Mouse (Mus musculus): ENCODE data around the gene Coro7. TPM values are rescaled to one million over a fixed set of nuclear protein-coding genes. Genes with fewer than 3 reads are reported as not detected.

Coro7 gene
- polyA plus RNA-seq, 1 experiment from 2014 or later = 22.0 TPM

DNA sequence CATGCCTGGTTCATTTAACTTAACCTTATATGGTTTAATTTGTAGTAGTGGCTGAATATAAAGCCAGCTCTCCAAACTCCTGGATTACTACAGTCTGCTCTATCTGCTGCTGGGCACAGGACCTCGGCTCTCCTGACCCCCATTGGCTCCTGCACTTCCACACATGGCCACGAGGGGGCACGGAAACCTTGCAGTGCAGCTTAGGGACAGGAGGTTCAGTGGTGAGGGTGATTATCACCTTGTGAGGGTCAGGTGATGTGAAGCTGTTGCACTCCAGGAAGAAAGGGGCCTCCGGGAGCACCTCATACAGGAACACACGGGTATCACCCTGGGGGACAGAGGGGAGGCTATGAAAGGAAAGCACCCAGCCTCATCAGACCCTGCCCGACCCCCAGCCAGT lies 49.6 kb downstream of the Coro7 start:
- Histone ChIP-seq H3K27ac (no peak overlapping the region), H3K27me3 (no peaks in the 10 kb centered on the region), H3K4me3 (replicated peaks) (no peak overlapping the region), H3K4me2 (no peak overlapping the region), H3K4me1 (peaks cover 20% of the 10 kb centered on the region), H3K9ac (no peak overlapping the region), H3K36me3 (peaks cover 37% of the 10 kb centered on the region), H3K9me3 (replicated peaks) (no peaks in the 10 kb centered on the region)
- 26% methylated on average over 6 of the region's 6 CpGs for WGBS
- ATAC-seq (replicated peaks; ENCODE audit: low FRiP score) = 0 out of 2 replicates have a peak, but pooled peaks have one; percentile 35

DNA sequence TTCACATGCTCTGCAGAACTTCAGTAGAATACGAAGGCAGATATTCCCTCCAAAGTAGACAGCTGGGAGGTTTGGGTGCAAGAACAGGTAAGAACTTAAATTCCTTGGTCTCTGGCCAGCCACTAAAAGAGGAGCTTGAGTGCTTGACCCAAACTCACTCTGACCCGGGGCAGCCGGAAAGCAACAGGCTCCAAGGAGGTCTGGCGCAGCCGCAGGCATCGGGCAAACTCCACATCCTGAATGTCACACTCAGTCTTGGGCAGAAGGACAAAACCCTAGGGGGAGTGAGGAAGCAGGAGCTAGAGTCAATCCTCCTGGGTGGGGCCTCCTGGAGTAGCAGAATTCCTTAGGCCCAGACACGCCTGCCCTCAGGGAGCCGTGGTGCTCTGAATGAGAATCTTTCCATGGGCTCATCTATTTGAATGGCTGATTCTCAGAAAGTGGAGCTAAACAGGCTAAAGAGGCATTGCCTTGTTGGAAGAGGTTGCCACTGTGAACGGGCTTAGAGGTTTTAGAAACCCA lies 50.6 kb downstream of the Coro7 start:
- no peak for ATAC-seq (replicated peaks; ENCODE audit: low FRiP score)
- peaks cover 24% of the 10 kb centered on the region for H3K4me1 ChIP-seq
- 96% methylated on average over 9 of the region's 9 CpGs for WGBS
- no peak overlapping the region for H3K4me3 ChIP-seq (replicated peaks)
- H3K27me3 ChIP-seq = no peaks in the 10 kb centered on the region
- no peak overlapping the region for H3K4me2 ChIP-seq
- H3K9me3 ChIP-seq (replicated peaks) = no peaks in the 10 kb centered on the region
- no peak overlapping the region for H3K27ac ChIP-seq
- H3K36me3 ChIP-seq = peaks cover 27% of the 10 kb centered on the region
- no peak overlapping the region for H3K9ac ChIP-seq

DNA sequence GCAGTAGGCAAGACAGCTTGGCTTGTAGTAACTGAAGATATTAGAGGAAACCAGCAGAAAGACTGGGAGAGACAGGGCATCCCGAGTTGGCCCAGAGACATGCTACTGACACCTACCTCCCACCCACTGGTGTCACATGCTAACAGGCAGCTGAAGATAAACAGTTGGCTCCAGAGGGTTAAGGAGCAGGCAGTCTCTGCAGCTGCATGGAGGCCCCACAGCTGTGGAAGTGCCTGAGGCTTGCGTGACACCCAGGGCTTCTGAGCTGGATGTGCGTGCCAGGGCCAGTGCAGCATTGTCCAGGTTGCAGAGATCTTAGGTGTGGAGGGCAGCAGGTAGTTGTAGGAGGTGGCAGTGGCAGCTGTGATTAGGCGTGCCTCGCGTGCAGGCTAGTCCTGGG lies 52.5 kb downstream of the Coro7 start:
- Histone ChIP-seq H3K4me1 (peaks cover 38% of the 10 kb centered on the region), H3K4me2 (no peak overlapping the region), H3K27ac (peak overlapping the region; percentile 70), H3K36me3 (peaks cover 14% of the 10 kb centered on the region), H3K9me3 (replicated peaks) (no peaks in the 10 kb centered on the region), H3K9ac (no peak overlapping the region), H3K4me3 (replicated peaks) (no peak overlapping the region), H3K27me3 (no peaks in the 10 kb centered on the region)
- 0 out of 2 replicates have a peak, but pooled peaks have one; percentile 3 for ATAC-seq (replicated peaks; ENCODE audit: low FRiP score)
- WGBS = 64% methylated on average over 6 of the region's 6 CpGs

- Histone ChIP-seq H3K27ac (peak within 1 kb of the TSS; percentile 93), H3K4me3 (replicated peaks) (peak within 1 kb of the TSS; percentile 68), H3K36me3 (peaks cover 10% of the 10 kb centered on the region), H3K27me3 (no peaks in the 10 kb centered on the region), H3K9ac (peak within 1 kb of the TSS; percentile 74), H3K4me2 (peak within 1 kb of the TSS; percentile 75), H3K4me1 (peaks cover 35% of the 10 kb centered on the region), H3K9me3 (replicated peaks) (no peaks in the 10 kb centered on the region)
- under 1% methylated on average over 56 of the region's 56 CpGs for WGBS
- peak; percentile 92 for ATAC-seq (replicated peaks; ENCODE audit: low FRiP score)
These were observed 55.0 kb downstream of the Coro7 start, which contains the start of gene Pam16 for GRCm38 (mm10) chr16:4624481-4625110. Pam16 (minus strand) TSS chr16:4624988.

DNA sequence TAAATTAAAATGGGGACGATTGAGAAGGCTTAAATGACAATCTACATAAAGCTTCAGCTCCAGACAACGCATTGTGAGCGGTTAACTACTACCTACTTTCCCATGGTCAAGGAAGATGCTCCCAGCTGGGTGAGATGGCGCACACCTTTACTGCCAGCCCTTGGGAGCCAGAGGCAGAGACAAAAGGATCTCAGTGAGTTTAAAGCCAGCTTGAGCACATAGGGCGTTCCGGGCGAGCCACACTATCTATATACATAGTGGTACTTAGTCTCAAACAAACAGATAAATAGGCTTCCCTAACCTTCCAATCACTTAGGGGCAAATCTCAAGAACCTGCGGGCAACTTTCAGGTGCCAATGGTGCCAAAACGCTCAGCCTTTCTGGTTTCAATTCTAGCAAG lies 55.5 kb downstream of the Coro7 start:
- peak overlapping the region; percentile 74 for H3K9ac ChIP-seq
- no peak for ATAC-seq (replicated peaks; ENCODE audit: low FRiP score)
- peak overlapping the region; percentile 68 for H3K4me3 ChIP-seq (replicated peaks)
- H3K4me1 ChIP-seq = peaks cover 35% of the 10 kb centered on the region
- peaks cover 13% of the 10 kb centered on the region for H3K36me3 ChIP-seq
- H3K27ac ChIP-seq = peak overlapping the region; percentile 93
- WGBS = 19% methylated on average over 9 of the region's 9 CpGs
- no peaks in the 10 kb centered on the region for H3K27me3 ChIP-seq
- peak overlapping the region; percentile 75 for H3K4me2 ChIP-seq
- H3K9me3 ChIP-seq (replicated peaks) = no peaks in the 10 kb centered on the region

- no peak overlapping the region for H3K27ac ChIP-seq
- no peak overlapping the region for H3K4me3 ChIP-seq (replicated peaks)
- no peak overlapping the region for H3K4me2 ChIP-seq
- H3K9ac ChIP-seq = no peak overlapping the region
- 0 out of 2 replicates have a peak, but pooled peaks cover 3% of the 10 kb centered on the region for H3K4me1 ChIP-seq
- 74% methylated on average over 4 of the region's 4 CpGs for WGBS
- no peaks in the 10 kb centered on the region for H3K9me3 ChIP-seq (replicated peaks)
- no peaks in the 10 kb centered on the region for H3K27me3 ChIP-seq
- ATAC-seq (replicated peaks; ENCODE audit: low FRiP score) = no peak
- peaks cover 75% of the 10 kb centered on the region for H3K36me3 ChIP-seq
These were observed 62.7 kb downstream of the Coro7 start for GRCm38 (mm10) chr16:4616829-4617228.

GRCm38 (mm10) chr16:4615297-4615696 lies 64.3 kb downstream of the Coro7 start:
- Histone ChIP-seq H3K27me3 (no peaks in the 10 kb centered on the region), H3K36me3 (peaks cover 91% of the 10 kb centered on the region), H3K4me2 (no peak overlapping the region), H3K9ac (no peak overlapping the region), H3K4me1 (0 out of 2 replicates have a peak, but pooled peaks cover 3% of the 10 kb centered on the region), H3K9me3 (replicated peaks) (no peaks in the 10 kb centered on the region), H3K27ac (peak overlapping the region; percentile 5; the same call in 1 of the 2 replicates), H3K4me3 (replicated peaks) (no peak overlapping the region)
- WGBS = 88% methylated on average over 1 of the region's 1 CpGs
- no peak for ATAC-seq (replicated peaks; ENCODE audit: low FRiP score)

DNA sequence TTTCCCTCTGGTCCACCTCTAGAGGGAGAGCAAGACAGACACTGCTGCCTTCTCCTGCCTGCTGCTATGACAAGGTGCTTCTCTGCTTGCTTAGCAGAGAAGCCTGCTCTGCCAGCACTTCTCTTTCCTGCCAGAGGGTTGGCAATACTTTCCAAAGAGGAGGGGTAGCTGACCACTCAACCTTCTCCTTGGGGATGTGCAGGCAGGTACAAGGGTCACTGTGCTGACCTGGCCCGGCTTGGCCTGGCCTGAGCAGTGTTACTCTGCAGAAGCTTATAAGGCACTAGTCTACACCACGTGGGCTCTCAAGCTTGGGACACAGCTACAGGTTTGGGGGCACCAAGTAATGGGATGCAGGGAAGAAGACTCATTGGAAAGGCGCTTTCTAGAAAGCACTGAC lies 64.9 kb downstream of the Coro7 start:
- Histone ChIP-seq H3K4me3 (replicated peaks) (no peak overlapping the region), H3K27me3 (no peaks in the 10 kb centered on the region), H3K27ac (0 out of 2 replicates have a peak overlapping the region, but pooled peaks have one; percentile 45), H3K36me3 (peaks cover 97% of the 10 kb centered on the region), H3K4me2 (no peak overlapping the region), H3K4me1 (0 out of 2 replicates have a peak, but pooled peaks cover 5% of the 10 kb centered on the region), H3K9me3 (replicated peaks) (no peaks in the 10 kb centered on the region), H3K9ac (no peak overlapping the region)
- ATAC-seq (replicated peaks; ENCODE audit: low FRiP score) = 0 out of 2 replicates have a peak, but pooled peaks have one; percentile 27
- 87% methylated on average over 3 of the region's 3 CpGs for WGBS

GRCm38 (mm10) chr16:4613736-4614135 lies 65.8 kb downstream of the Coro7 start:
- 90% methylated on average over 9 of the region's 9 CpGs for WGBS
- peaks cover 98% of the 10 kb centered on the region for H3K36me3 ChIP-seq

GRCm38 (mm10) chr16:4611676-4612075 lies 67.9 kb downstream of the Coro7 start:
- Histone ChIP-seq H3K9ac (no peak overlapping the region), H3K4me1 (peaks cover 28% of the 10 kb centered on the region), H3K27ac (no peak overlapping the region), H3K27me3 (no peaks in the 10 kb centered on the region), H3K4me3 (replicated peaks) (no peak overlapping the region), H3K36me3 (peaks cover 80% of the 10 kb centered on the region), H3K4me2 (no peak overlapping the region), H3K9me3 (replicated peaks) (no peaks in the 10 kb centered on the region)
- 93% methylated on average over 7 of the region's 7 CpGs for WGBS
- no peak for ATAC-seq (replicated peaks; ENCODE audit: low FRiP score)

More at GRCm38 (mm10) chr16:4613736-4614135, 65.8 kb downstream of the Coro7 start:
- no peak overlapping the region for H3K27ac ChIP-seq
- H3K4me1 ChIP-seq = peaks cover 7% of the 10 kb centered on the region
- no peaks in the 10 kb centered on the region for H3K9me3 ChIP-seq (replicated peaks)
- no peak overlapping the region for H3K9ac ChIP-seq
- H3K4me2 ChIP-seq = no peak overlapping the region
- no peak overlapping the region for H3K4me3 ChIP-seq (replicated peaks)
- peak; percentile 26; the same call in 1 of the 2 replicates for ATAC-seq (replicated peaks; ENCODE audit: low FRiP score)
- H3K27me3 ChIP-seq = no peaks in the 10 kb centered on the region

DNA sequence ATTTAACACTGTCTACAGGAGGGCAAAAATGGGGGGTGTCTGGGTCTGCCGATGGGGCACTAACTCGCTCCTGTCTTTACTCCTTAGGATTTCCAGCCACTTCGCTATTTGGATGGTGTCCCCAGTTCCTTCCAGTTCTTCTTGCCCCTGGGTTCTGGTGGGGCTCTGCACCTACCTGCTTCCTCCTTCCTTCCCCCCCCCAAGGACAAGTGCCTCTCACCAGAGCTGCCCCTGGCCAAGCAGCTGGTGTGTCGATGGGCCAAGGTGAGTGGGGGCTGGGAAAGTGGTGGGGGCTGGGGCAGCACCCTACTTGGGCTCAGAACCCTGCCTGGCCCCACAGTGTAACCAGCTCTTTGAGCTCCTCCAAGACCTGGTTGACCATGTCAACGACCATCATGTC lies 68.4 kb downstream of the Coro7 start:
- Histone ChIP-seq H3K36me3 (peaks cover 75% of the 10 kb centered on the region), H3K27me3 (no peaks in the 10 kb centered on the region), H3K9ac (no peak overlapping the region), H3K4me2 (no peak overlapping the region), H3K4me1 (peaks cover 33% of the 10 kb centered on the region), H3K27ac (no peak overlapping the region), H3K4me3 (replicated peaks) (no peak overlapping the region), H3K9me3 (replicated peaks) (no peaks in the 10 kb centered on the region)
- WGBS = 89% methylated on average over 5 of the region's 5 CpGs
- no peak for ATAC-seq (replicated peaks; ENCODE audit: low FRiP score)

DNA sequence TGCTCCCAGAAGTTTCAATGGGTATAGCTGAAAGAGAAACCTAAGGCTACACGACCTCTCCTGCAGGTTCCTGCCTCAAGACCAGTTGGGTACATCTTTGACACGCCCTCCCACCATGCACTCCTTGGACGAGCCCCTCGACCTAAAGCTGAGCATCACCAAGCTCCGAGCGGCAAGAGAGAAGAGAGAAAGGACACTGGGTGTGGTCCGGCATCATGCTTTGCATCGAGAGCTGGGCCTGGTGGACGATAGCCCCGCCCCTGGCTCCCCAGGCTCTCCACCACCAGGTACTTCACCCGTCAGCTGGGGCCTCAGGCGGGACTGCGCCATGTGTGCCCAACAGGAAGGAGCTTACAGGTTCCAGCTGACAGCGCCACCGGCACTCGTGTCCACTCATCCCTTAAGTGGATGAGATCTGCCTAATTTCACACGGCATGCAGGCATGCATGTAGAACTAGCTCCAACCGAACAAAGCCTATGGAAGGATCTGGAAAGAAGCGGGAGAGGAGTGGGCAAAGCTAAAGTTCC lies 71.0 kb downstream of the Coro7 start:
- 63% methylated on average over 19 of the region's 19 CpGs for WGBS
- no peaks in the 10 kb centered on the region for H3K9me3 ChIP-seq (replicated peaks)
- no peak overlapping the region for H3K4me3 ChIP-seq (replicated peaks)
- 0 out of 2 replicates have a peak overlapping the region, but pooled peaks have one; percentile 6 for H3K4me2 ChIP-seq
- no peak overlapping the region for H3K9ac ChIP-seq
- H3K36me3 ChIP-seq = peaks cover 49% of the 10 kb centered on the region
- H3K4me1 ChIP-seq = peaks cover 56% of the 10 kb centered on the region
- ATAC-seq (replicated peaks; ENCODE audit: low FRiP score) = peak; percentile 28; the same call in 1 of the 2 replicates
- peak overlapping the region; percentile 93 for H3K27ac ChIP-seq
- no peaks in the 10 kb centered on the region for H3K27me3 ChIP-seq

All from kidney, embryonic 15.5 days (tissue).